Mouse (Mus musculus): ENCODE measurements around the gene Six1. TPM values are rescaled to one million over a fixed set of nuclear protein-coding genes. Genes with fewer than 3 reads are reported as not detected.
A peak's percentile ranks its signal among the peaks of the same experiment; 100 is the strongest.
"Not testable (repeated sequence)": the region's sequence is repeated elsewhere in the genome, so short reads cannot be mapped to it uniquely, and the experiment has no call there.

Six1 gene
- polyA plus RNA-seq, 1 experiment: 0.94 TPM

- peak; percentile 82 for DNase-seq (ENCODE audit: low read depth)
- TF ChIP-seq POLR2A (IDR thresholded peaks at IDR 0.05; ENCODE audit: borderline replicate concordance, extremely low read depth, insufficient read depth, insufficient read length, poor library complexity, severe bottlenecking): no peak
- TF ChIP-seq CTCF (IDR thresholded peaks at IDR 0.05; ENCODE audit: borderline replicate concordance, extremely low read depth, insufficient read depth, insufficient read length): peak; percentile 73; the same call in 1 of the 2 replicates
Measured at GRCm38 (mm10) chr12:73020941-73021340, 32.7 kb downstream of the Six1 start.

GRCm38 (mm10) chr12:73020422-73020821 is 33.3 kb downstream of the Six1 start:
- DNase-seq (ENCODE audit: low read depth): no peak
- TF ChIP-seq POLR2A (IDR thresholded peaks at IDR 0.05; ENCODE audit: borderline replicate concordance, extremely low read depth, insufficient read depth, insufficient read length, poor library complexity, severe bottlenecking): no peak
- TF ChIP-seq CTCF (IDR thresholded peaks at IDR 0.05; ENCODE audit: borderline replicate concordance, extremely low read depth, insufficient read depth, insufficient read length): no peak

GRCm38 (mm10) chr12:73018838-73019237 is 34.8 kb downstream of the Six1 start:
- TF ChIP-seq CTCF (IDR thresholded peaks at IDR 0.05; ENCODE audit: borderline replicate concordance, extremely low read depth, insufficient read depth, insufficient read length): no peak
- no peak for TF ChIP-seq POLR2A (IDR thresholded peaks at IDR 0.05; ENCODE audit: borderline replicate concordance, extremely low read depth, insufficient read depth, insufficient read length, poor library complexity, severe bottlenecking)
- no peak for DNase-seq (ENCODE audit: low read depth)

GRCm38 (mm10) chr12:73016171-73016570 is 37.5 kb downstream of the Six1 start:
- no peak for DNase-seq (ENCODE audit: low read depth)
- TF ChIP-seq POLR2A (IDR thresholded peaks at IDR 0.05; ENCODE audit: borderline replicate concordance, extremely low read depth, insufficient read depth, insufficient read length, poor library complexity, severe bottlenecking) (no peak), CTCF (IDR thresholded peaks at IDR 0.05; ENCODE audit: borderline replicate concordance, extremely low read depth, insufficient read depth, insufficient read length) (no peak)

- TF ChIP-seq CTCF (IDR thresholded peaks at IDR 0.05; ENCODE audit: borderline replicate concordance, extremely low read depth, insufficient read depth, insufficient read length) (no peak), POLR2A (IDR thresholded peaks at IDR 0.05; ENCODE audit: borderline replicate concordance, extremely low read depth, insufficient read depth, insufficient read length, poor library complexity, severe bottlenecking) (no peak)
Measured at GRCm38 (mm10) chr12:73014311-73014710, 39.4 kb downstream of the Six1 start.

GRCm38 (mm10) chr12:73012824-73013223 is 40.9 kb downstream of the Six1 start:
- no peak for DNase-seq (ENCODE audit: low read depth)
- TF ChIP-seq CTCF (IDR thresholded peaks at IDR 0.05; ENCODE audit: borderline replicate concordance, extremely low read depth, insufficient read depth, insufficient read length) (no peak), POLR2A (IDR thresholded peaks at IDR 0.05; ENCODE audit: borderline replicate concordance, extremely low read depth, insufficient read depth, insufficient read length, poor library complexity, severe bottlenecking) (no peak)

More at GRCm38 (mm10) chr12:73014311-73014710, 39.4 kb downstream of the Six1 start:
- DNase-seq (ENCODE audit: low read depth): no peak

GRCm38 (mm10) chr12:73012136-73012785 is 41.4 kb downstream of the Six1 start:
- DNase-seq (ENCODE audit: low read depth): peak; percentile 19
- TF ChIP-seq POLR2A (IDR thresholded peaks at IDR 0.05; ENCODE audit: borderline replicate concordance, extremely low read depth, insufficient read depth, insufficient read length, poor library complexity, severe bottlenecking): no peak

GRCm38 (mm10) chr12:73002903-73003302 is 50.8 kb downstream of the Six1 start:
- DNase-seq (ENCODE audit: low read depth): not testable (repeated sequence)

GRCm38 (mm10) chr12:73002281-73002680 is 51.4 kb downstream of the Six1 start:
- not testable (repeated sequence) for DNase-seq (ENCODE audit: low read depth)

- TF ChIP-seq POLR2A (IDR thresholded peaks at IDR 0.05; ENCODE audit: borderline replicate concordance, extremely low read depth, insufficient read depth, insufficient read length, poor library complexity, severe bottlenecking) (no peak), CTCF (IDR thresholded peaks at IDR 0.05; ENCODE audit: borderline replicate concordance, extremely low read depth, insufficient read depth, insufficient read length) (no peak)
- no peak for DNase-seq (ENCODE audit: low read depth)
Measured at GRCm38 (mm10) chr12:72998105-72999001, 55.3 kb downstream of the Six1 start.

- TF ChIP-seq POLR2A (IDR thresholded peaks at IDR 0.05; ENCODE audit: borderline replicate concordance, extremely low read depth, insufficient read depth, insufficient read length, poor library complexity, severe bottlenecking) (no peak), CTCF (IDR thresholded peaks at IDR 0.05; ENCODE audit: borderline replicate concordance, extremely low read depth, insufficient read depth, insufficient read length) (no peak)
- DNase-seq (ENCODE audit: low read depth): no peak
Measured at GRCm38 (mm10) chr12:72996646-72997045, 57.0 kb downstream of the Six1 start.

Other genes with a start within 250 kb of the Six1 start
- 0.74 and 0.98 TPM in 2 replicates for gene Six6, start 114.0 kb downstream of the Six1 start, polyA plus RNA-seq (2012; rRNA removed)
- gene 4930447C04Rik, start 113.1 kb downstream of the Six1 start, polyA plus RNA-seq (2012; rRNA removed): 6.3 and 6.7 TPM in 2 replicates
- 0.74 and 0.75 TPM in 2 replicates for gene Six4, start 59.6 kb upstream of the Six1 start, polyA plus RNA-seq (2012; rRNA removed)
- gene Mnat1, start 69.8 kb upstream of the Six1 start, polyA plus RNA-seq (2012; rRNA removed): 13.8 and 15.4 TPM in 2 replicates
- 13.1 and 16.1 TPM in 2 replicates for gene Trmt5, start 232.8 kb upstream of the Six1 start, polyA plus RNA-seq (2012; rRNA removed)
- gene Slc38a6, start 232.9 kb upstream of the Six1 start, polyA plus RNA-seq (2012; rRNA removed): 29.1 and 34.6 TPM in 2 replicates

Measured in brain, embryonic 14.5 days (tissue).